Mouse (Mus musculus) retina, postnatal 7 days (tissue): ENCODE results near the gene Il20ra.

Experiments used
- DNase-seq: peaks from one replicate; pipeline ENCODE4 v3.0.0-alpha.2; 2012; ENCODE audit warnings: low read depth, low spot score

Gene Il20ra

DNA sequence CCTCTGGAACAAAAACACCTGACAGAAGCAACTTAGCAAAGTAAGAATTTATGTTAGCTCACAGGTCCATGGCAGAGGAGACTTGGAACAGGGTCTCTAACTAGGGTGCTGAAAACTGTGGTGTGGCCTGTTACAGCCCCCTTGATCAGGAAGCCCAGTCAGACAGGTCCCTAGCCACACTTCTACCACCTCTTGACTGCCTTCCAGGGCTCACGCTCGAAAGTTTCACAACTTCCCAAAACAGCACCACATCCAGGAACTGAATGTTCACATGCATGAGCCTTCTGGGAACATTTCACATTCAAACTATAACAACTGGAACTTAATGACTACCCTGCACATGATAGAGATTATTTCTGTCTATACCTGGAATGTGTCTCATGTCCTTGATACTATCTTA lies 53.1 kb downstream of the Il20ra start:
- no peak for DNase-seq

DNA sequence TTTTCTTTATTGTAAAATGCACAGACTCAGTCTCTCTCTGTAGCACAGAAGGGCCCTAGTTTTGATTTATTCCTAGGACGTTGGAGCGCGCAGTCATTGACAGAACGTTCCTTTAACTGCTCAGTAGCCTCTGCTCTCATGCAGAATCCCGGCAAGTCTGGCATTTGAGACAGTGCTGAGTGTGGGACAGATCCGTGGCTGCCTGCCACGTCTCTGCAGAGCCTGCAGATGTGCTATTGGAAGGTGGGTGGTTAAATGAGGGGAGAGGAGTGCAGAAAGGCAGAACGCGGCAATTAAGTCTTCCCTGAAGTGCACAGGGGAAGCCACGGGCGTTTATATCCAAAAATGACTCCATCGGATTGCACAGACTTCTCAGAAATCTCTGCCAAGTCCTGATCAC lies 66.7 kb downstream of the Il20ra start:
- no peak for DNase-seq

DNA sequence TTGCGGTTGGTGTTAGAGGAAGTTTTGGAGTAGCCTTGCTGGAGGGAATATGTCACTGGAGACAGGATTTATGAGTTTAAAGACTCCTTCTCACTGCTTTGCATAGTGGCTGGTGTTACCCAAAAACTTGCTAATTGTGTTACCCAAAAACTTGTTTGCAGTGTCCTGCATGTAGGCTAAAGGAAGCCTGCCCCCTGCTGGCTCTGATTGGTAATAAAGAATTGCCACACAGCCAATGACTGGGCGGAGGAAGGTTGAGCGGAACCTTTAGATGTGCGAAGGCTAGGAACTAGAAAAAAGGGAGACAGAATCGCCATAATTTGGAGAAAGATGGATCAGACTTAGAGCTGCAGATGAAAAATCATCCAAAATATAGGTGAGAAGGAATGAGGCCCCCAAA lies 69.0 kb downstream of the Il20ra start:
- DNase-seq = no peak

DNA sequence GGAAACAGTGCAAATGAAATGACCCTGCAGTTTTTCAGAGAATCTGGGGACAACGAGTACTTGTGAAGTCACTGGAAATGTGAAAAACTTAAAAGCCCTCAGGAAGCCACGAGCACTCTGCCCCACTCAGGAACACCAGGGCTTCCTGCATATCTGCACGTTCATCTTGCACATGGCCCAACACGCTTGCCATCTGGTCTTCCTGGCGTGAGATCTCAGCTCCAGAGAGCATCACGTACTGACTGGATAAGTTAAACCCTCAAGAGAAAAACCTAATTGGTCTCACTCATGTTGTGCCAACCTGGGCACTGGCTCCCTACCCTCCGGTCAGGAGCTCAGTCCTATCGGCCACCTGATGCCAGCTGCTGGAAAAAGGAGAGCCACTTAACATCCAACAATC lies 82.6 kb downstream of the Il20ra start:
- DNase-seq = no peak

DNA sequence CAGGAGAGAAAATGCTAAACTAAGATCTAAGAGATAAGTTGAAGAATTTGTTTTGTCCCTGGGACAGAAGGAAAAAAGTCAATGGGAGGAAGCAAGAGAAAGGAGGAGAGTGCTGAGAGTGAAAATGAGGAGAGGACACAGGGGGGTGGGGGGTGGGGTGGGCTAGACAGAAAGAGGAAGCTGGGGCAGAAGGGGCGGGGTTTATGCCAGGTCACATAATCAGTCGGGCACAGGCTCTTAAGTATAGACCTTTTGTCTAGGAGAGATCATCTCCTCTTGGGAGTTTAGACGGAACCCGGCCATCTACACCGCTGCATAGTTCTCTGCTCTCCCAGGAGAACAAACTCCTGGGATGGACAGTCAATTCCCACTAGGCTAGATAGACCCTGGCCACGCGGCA lies 90.6 kb downstream of the Il20ra start:
- no peak for DNase-seq

DNA sequence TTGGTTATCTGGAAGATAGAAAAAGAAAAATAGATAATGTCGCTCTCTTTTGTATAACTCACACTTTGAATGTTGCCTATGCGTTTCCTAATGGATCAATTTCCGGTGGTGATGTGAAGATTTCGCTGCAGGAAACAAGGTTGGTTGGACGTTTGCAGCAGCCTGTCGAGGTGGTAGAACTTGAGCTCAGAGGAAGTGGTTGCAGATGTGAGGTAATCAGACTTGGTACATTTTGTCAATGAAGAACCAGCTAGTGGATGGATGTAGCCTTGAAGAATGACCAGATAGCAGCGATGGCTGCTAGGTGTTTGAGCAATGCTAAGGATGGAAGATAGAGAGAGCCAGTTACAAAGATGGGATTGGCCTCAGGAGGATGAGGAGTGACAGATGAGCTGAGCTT lies 92.4 kb downstream of the Il20ra start:
- DNase-seq = no peak
